Mouse (Mus musculus) cortical plate, adult 2 months (tissue): ENCODE data around the gene 6030445D17Rik.

ENCODE experiments used
- CTCF ChIP-seq: fragments of 200-500 bp; IDR thresholded peaks from 2 replicates; pipeline ENCODE4 v1.5.1; 2011; ENCODE audit warnings: mild to moderate bottlenecking, control low read depth, low read length; ENCODE audit not compliant: insufficient read depth; ENCODE audit errors: extremely low read depth
- POLR2A ChIP-seq: fragments of 200-500 bp; IDR thresholded peaks from 2 replicates; pipeline ENCODE4 v1.6.1; 2011; ENCODE audit warnings: mild to moderate bottlenecking, low read length, control low read depth; ENCODE audit not compliant: insufficient read depth; ENCODE audit errors: extremely low read depth

- TF ChIP-seq CTCF = no peak
- no peak for TF ChIP-seq POLR2A
These were observed 28.0 kb upstream of the 6030445D17Rik start for GRCm38 (mm10) chr4:136434029-136434428.
